Mouse (Mus musculus): ENCODE measurements around the gene Psg16. TPM values are rescaled to one million over a fixed set of nuclear protein-coding genes. Genes with fewer than 3 reads are reported as not detected.
A peak's percentile ranks its signal among the peaks of the same experiment; 100 is the strongest.

The Psg16 gene
- total and polyA plus RNA-seq, 2 experiments from 2014 or later, result 5.1 to 5.7 TPM

GRCm38 (mm10) chr7:17047041-17047682 lies 26.7 kb upstream of the Psg16 start:
- no peaks in the 10 kb centered on the region for H3K36me3 ChIP-seq (ENCODE audit: insufficient read depth)
- 79% methylated on average over 5 of the region's 5 CpGs for WGBS
- no peak for DNase-seq
- no peak overlapping the region for H3K27ac ChIP-seq (ENCODE audit: low read depth, low read length)
- no peaks in the 10 kb centered on the region for H3K9me3 ChIP-seq (ENCODE audit: low read length)
- ATAC-seq, result no peak
- H3K4me2 ChIP-seq (ENCODE audit: low read depth), result no peak overlapping the region
- no peaks in the 10 kb centered on the region for H3K27me3 ChIP-seq (ENCODE audit: insufficient read depth, low read length)
- no peak overlapping the region for H3K4me3 ChIP-seq (ENCODE audit: low read depth, low read length)
- no peak for TF ChIP-seq CTCF (IDR thresholded peaks at IDR 0.05; ENCODE audit: low read depth)
- H3K4me1 ChIP-seq (ENCODE audit: insufficient read depth), result no peaks in the 10 kb centered on the region
- no peak overlapping the region for H3K9ac ChIP-seq

GRCm38 (mm10) chr7:17048431-17049190 lies 25.2 kb upstream of the Psg16 start:
- no peaks in the 10 kb centered on the region for H3K36me3 ChIP-seq (ENCODE audit: insufficient read depth)
- no peak overlapping the region for H3K4me3 ChIP-seq (ENCODE audit: low read depth, low read length)
- ATAC-seq, result no peak
- H3K27me3 ChIP-seq (ENCODE audit: insufficient read depth, low read length), result no peaks in the 10 kb centered on the region
- no peak overlapping the region for H3K9ac ChIP-seq
- no peaks in the 10 kb centered on the region for H3K4me1 ChIP-seq (ENCODE audit: insufficient read depth)
- no peaks in the 10 kb centered on the region for H3K9me3 ChIP-seq (ENCODE audit: low read length)
- TF ChIP-seq CTCF (IDR thresholded peaks at IDR 0.05; ENCODE audit: low read depth), result no peak
- 90% methylated on average over 10 of the region's 10 CpGs for WGBS
- no peak overlapping the region for H3K27ac ChIP-seq (ENCODE audit: low read depth, low read length)
- DNase-seq, result no peak
- H3K4me2 ChIP-seq (ENCODE audit: low read depth), result no peak overlapping the region

- no peak for ATAC-seq
- no peak overlapping the region for H3K4me3 ChIP-seq (ENCODE audit: low read depth, low read length)
Measured at GRCm38 (mm10) chr7:17050491-17050890, 23.3 kb upstream of the Psg16 start.

GRCm38 (mm10) chr7:17050933-17051594 lies 22.8 kb upstream of the Psg16 start:
- H3K27me3 ChIP-seq (ENCODE audit: insufficient read depth, low read length), result no peaks in the 10 kb centered on the region
- no peaks in the 10 kb centered on the region for H3K9me3 ChIP-seq (ENCODE audit: low read length)
- WGBS, result 11% methylated on average over 16 of the region's 17 CpGs
- no peaks in the 10 kb centered on the region for H3K36me3 ChIP-seq (ENCODE audit: insufficient read depth)
- ATAC-seq (0 out of 2 replicates have a peak, but pooled peaks have one; percentile 21), DNase-seq (no peak)
- H3K4me1 ChIP-seq (ENCODE audit: insufficient read depth), result no peaks in the 10 kb centered on the region
- no peak overlapping the region for H3K4me2 ChIP-seq (ENCODE audit: low read depth)
- no peak overlapping the region for H3K27ac ChIP-seq (ENCODE audit: low read depth, low read length)
- no peak overlapping the region for H3K9ac ChIP-seq
- no peak overlapping the region for H3K4me3 ChIP-seq (ENCODE audit: low read depth, low read length)
- TF ChIP-seq CTCF (IDR thresholded peaks at IDR 0.05; ENCODE audit: low read depth), result peak; percentile 78

More at GRCm38 (mm10) chr7:17050491-17050890, 23.3 kb upstream of the Psg16 start:
- no peak overlapping the region for H3K9ac ChIP-seq
- no peak for DNase-seq
- TF ChIP-seq CTCF (IDR thresholded peaks at IDR 0.05; ENCODE audit: low read depth), result no peak
- no peak overlapping the region for H3K4me2 ChIP-seq (ENCODE audit: low read depth)
- WGBS, result 68% methylated on average over 11 of the region's 11 CpGs
- no peaks in the 10 kb centered on the region for H3K27me3 ChIP-seq (ENCODE audit: insufficient read depth, low read length)
- no peaks in the 10 kb centered on the region for H3K4me1 ChIP-seq (ENCODE audit: insufficient read depth)
- no peak overlapping the region for H3K27ac ChIP-seq (ENCODE audit: low read depth, low read length)
- no peaks in the 10 kb centered on the region for H3K9me3 ChIP-seq (ENCODE audit: low read length)
- no peaks in the 10 kb centered on the region for H3K36me3 ChIP-seq (ENCODE audit: insufficient read depth)

DNA sequence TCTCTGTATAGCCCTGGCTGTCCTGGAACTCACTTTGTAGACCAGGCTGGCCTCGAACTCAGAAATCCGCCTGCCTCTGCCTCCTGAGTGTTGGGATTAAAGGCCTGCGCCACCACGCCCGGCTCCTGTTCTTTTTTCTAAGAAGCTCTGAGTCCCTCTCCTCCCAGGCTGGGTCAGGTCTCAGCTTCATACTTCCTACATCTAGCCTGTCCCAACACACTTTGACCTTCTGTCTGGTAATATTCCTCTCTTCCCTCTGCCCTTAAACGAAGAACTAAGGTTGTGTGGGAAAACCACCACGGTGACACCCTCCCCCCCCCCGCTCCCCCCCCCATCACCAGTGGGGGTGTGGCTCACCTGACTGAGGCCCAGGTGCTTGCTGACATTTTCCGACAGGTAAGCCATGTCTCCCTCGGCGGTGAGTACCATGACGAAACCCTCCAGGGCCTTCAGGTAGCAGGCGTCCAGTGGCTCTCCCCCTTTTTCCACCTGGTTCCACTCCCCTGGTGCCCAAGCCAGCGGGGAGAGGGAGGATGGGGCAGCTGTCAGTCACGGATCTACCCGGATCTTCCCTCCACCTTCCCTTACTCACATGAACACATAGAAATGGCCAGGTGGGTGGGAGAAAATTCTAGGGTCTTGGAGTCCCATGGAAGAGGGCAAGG lies 19.4 kb upstream of the Psg16 start:
- Histone ChIP-seq H3K4me1 (ENCODE audit: insufficient read depth) (peaks cover 5% of the 10 kb centered on the region; the same call in 1 of the 2 replicates), H3K36me3 (ENCODE audit: insufficient read depth) (no peaks in the 10 kb centered on the region), H3K4me2 (ENCODE audit: low read depth) (no peak overlapping the region), H3K27me3 (ENCODE audit: insufficient read depth, low read length) (no peaks in the 10 kb centered on the region), H3K27ac (ENCODE audit: low read depth, low read length) (no peak overlapping the region), H3K4me3 (ENCODE audit: low read depth, low read length) (no peak overlapping the region), H3K9ac (no peak overlapping the region), H3K9me3 (ENCODE audit: low read length) (no peaks in the 10 kb centered on the region)
- ATAC-seq (no peak), DNase-seq (no peak)
- no peak for TF ChIP-seq CTCF (IDR thresholded peaks at IDR 0.05; ENCODE audit: low read depth)
- WGBS, result 90% methylated on average over 16 of the region's 16 CpGs

DNA sequence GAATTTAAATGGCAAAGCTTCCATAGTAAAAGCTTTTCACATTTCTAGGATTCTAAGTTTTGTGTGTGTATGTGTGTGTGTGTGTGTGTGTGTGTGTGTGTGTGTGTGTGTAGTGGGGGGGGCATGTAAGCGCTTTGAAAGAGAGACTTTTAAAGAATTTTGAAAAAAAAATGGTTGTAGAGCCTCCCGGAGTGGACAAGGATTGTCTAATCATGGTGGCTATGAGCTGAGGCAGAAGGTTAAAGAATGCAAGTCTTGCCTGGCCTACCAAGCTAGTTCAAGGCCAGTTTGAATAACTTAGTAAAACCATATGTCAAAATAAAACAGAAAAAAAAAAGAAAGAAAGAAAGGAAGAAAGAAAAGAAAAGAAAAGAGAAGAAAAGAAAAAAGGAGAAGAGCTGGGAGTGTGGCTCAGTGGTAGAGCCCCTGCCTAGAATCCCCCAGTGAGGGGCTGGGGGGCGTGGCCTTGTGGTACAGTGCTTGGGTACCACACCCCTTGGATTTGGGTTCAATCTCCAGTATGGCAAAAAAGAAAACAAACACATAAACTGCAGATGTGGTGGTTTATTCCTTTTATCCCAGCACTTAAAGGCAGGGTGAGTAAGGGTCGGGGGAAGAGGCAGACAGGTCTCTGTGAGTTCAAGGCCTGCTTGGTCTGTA lies 18.4 kb upstream of the Psg16 start:
- no peak for TF ChIP-seq CTCF (IDR thresholded peaks at IDR 0.05; ENCODE audit: low read depth)

More for the DNA sequence above, 18.4 kb upstream of the Psg16 start:
- DNase-seq (no peak), ATAC-seq (no peak; the same call in 1 of the 2 replicates)
- Histone ChIP-seq H3K27ac (ENCODE audit: low read depth, low read length) (no peak overlapping the region), H3K9ac (peak overlapping the region; percentile 65; the same call in 1 of the 2 replicates), H3K36me3 (ENCODE audit: insufficient read depth) (no peaks in the 10 kb centered on the region), H3K4me3 (ENCODE audit: low read depth, low read length) (peak overlapping the region; percentile 50), H3K9me3 (ENCODE audit: low read length) (no peaks in the 10 kb centered on the region), H3K27me3 (ENCODE audit: insufficient read depth, low read length) (no peaks in the 10 kb centered on the region), H3K4me1 (ENCODE audit: insufficient read depth) (peaks cover 10% of the 10 kb centered on the region; the same call in 1 of the 2 replicates), H3K4me2 (ENCODE audit: low read depth) (peak overlapping the region; percentile 88)
- WGBS, result 94% methylated on average over 4 of the region's 4 CpGs

All from forebrain, postnatal 0 days (tissue).